Mouse (Mus musculus): Measurements from ENCODE around the gene Slc16a11. TPM values are rescaled to one million over a fixed set of nuclear protein-coding genes. Genes with fewer than 3 reads are reported as not detected.

The Slc16a11 gene
- polyA plus RNA-seq, 1 experiment from 2014 or later, result 0.81 TPM

GRCm38 (mm10) chr11:70236717-70237116 is 24.2 kb downstream of the Slc16a11 start:
- no peak for DNase-seq (ENCODE audit: low spot score)
- peak overlapping the region; percentile 85 for H3K9ac ChIP-seq (replicated peaks; ENCODE audit: low read length)
- H3K9me3 ChIP-seq (replicated peaks; ENCODE audit: control insufficient read depth, low read length), result no peaks in the 10 kb centered on the region
- H3K4me3 ChIP-seq (ENCODE audit: low read depth, low read length), result peak overlapping the region; percentile 87
- peak overlapping the region; percentile 81; the same call in 1 of the 2 replicates for H3K27ac ChIP-seq (replicated peaks; ENCODE audit: low read depth, low read length)
- no peaks in the 10 kb centered on the region for H3K27me3 ChIP-seq (ENCODE audit: control insufficient read depth, insufficient read depth, low read length)
- H3K4me2 ChIP-seq (ENCODE audit: low read depth, low read length), result peak overlapping the region; percentile 91
- H3K4me1 ChIP-seq (ENCODE audit: control insufficient read depth, insufficient read depth, low read length), result no peaks in the 10 kb centered on the region; the same call in none of the 2 replicates
- no peaks in the 10 kb centered on the region for H3K36me3 ChIP-seq (replicated peaks; ENCODE audit: control insufficient read depth, insufficient read depth, low read depth, low read length)
- ATAC-seq (replicated peaks; ENCODE audit: insufficient number of reproducible peaks, low FRiP score, low TSS enrichment, low read depth), result no peak
- WGBS, result 37% methylated on average over 7 of the region's 7 CpGs

GRCm38 (mm10) chr11:70237457-70238167 is 25.1 kb downstream of the Slc16a11 start, which contains the start of gene 0610010K14Rik:
Gene 0610010K14Rik, minus strand, starts transcription at chr11:70237914.
- no peaks in the 10 kb centered on the region; the same call in none of the 2 replicates for H3K4me1 ChIP-seq (ENCODE audit: control insufficient read depth, insufficient read depth, low read length)
- no peaks in the 10 kb centered on the region for H3K27me3 ChIP-seq (ENCODE audit: control insufficient read depth, insufficient read depth, low read length)
- no peaks in the 10 kb centered on the region for H3K9me3 ChIP-seq (replicated peaks; ENCODE audit: control insufficient read depth, low read length)
- DNase-seq (ENCODE audit: low spot score) (peak; percentile 97), ATAC-seq (replicated peaks; ENCODE audit: insufficient number of reproducible peaks, low FRiP score, low TSS enrichment, low read depth) (peak; percentile 88)
- WGBS, result under 1% methylated on average over 65 of the region's 70 CpGs
- peak within 1 kb of the TSS; percentile 91 for H3K4me2 ChIP-seq (ENCODE audit: low read depth, low read length)
- H3K9ac ChIP-seq (replicated peaks; ENCODE audit: low read length), result peak within 1 kb of the TSS; percentile 88
- peak within 1 kb of the TSS; percentile 87 for H3K4me3 ChIP-seq (ENCODE audit: low read depth, low read length)
- H3K36me3 ChIP-seq (replicated peaks; ENCODE audit: control insufficient read depth, insufficient read depth, low read depth, low read length), result no peaks in the 10 kb centered on the region
- peak within 1 kb of the TSS; percentile 81 for H3K27ac ChIP-seq (replicated peaks; ENCODE audit: low read depth, low read length)

DNA sequence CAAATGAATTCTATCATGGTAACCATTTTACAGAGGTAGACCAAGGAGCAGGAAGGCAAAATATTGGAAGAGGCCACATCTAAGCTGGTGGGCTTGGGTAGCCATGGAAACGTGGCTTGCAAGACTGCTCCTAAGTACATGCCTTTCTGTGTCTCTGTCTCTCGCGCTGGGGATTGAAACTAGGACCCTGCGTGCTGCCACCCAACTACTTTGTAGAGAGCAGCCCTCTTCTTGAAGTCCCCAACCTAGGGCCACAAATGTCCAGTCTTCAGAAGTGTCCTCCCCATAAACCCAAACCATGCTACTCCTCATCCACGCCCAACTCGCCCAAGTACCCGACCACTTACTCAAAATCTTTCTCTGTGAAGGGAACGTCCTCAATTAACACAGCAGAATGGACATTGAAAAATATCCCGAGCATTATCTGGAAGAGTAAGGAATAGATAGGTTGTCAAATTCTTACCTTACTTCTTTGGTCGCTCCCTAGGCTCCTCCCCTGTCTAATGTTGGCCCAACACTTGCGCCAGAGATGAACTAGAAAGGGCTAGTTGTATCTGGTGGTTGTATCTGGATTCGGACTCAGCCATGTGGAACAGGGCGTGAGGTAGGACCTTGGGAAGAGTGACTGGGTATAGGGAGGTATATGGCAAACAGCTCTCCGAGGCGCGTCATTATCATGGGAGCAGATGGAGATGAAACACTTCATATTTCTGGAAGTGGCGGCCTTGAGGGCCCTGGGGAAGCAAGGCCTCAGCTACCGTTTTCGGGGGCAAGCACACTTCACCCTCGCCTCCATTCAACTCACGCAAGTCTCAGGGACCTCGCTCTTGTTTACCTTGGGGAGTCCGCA is 26.3 kb downstream of the Slc16a11 start:
- peak overlapping the region; percentile 91 for H3K4me2 ChIP-seq (ENCODE audit: low read depth, low read length)
- no peak for DNase-seq (ENCODE audit: low spot score)
- no peak for ATAC-seq (replicated peaks; ENCODE audit: insufficient number of reproducible peaks, low FRiP score, low TSS enrichment, low read depth)
- peak overlapping the region; percentile 87 for H3K4me3 ChIP-seq (ENCODE audit: low read depth, low read length)
- H3K27me3 ChIP-seq (ENCODE audit: control insufficient read depth, insufficient read depth, low read length), result no peaks in the 10 kb centered on the region
- H3K4me1 ChIP-seq (ENCODE audit: control insufficient read depth, insufficient read depth, low read length), result no peaks in the 10 kb centered on the region; the same call in none of the 2 replicates
- no peaks in the 10 kb centered on the region for H3K9me3 ChIP-seq (replicated peaks; ENCODE audit: control insufficient read depth, low read length)
- no peaks in the 10 kb centered on the region for H3K36me3 ChIP-seq (replicated peaks; ENCODE audit: control insufficient read depth, insufficient read depth, low read depth, low read length)
- peak overlapping the region; percentile 78; the same call in 1 of the 2 replicates for H3K27ac ChIP-seq (replicated peaks; ENCODE audit: low read depth, low read length)
- WGBS, result 12% methylated on average over 23 of the region's 23 CpGs
- peak overlapping the region; percentile 88 for H3K9ac ChIP-seq (replicated peaks; ENCODE audit: low read length)

- ATAC-seq (replicated peaks; ENCODE audit: insufficient number of reproducible peaks, low FRiP score, low TSS enrichment, low read depth) (peak; percentile 17; the same call in 1 of the 2 replicates), DNase-seq (ENCODE audit: low spot score) (peak; percentile 91)
- Histone ChIP-seq H3K27ac (replicated peaks; ENCODE audit: low read depth, low read length) (peak within 1 kb of the TSS; percentile 28; the same call in 1 of the 2 replicates), H3K9ac (replicated peaks; ENCODE audit: low read length) (peak within 1 kb of the TSS; percentile 88), H3K4me3 (ENCODE audit: low read depth, low read length) (peak within 1 kb of the TSS; percentile 87), H3K27me3 (ENCODE audit: control insufficient read depth, insufficient read depth, low read length) (no peaks in the 10 kb centered on the region), H3K4me1 (ENCODE audit: control insufficient read depth, insufficient read depth, low read length) (no peaks in the 10 kb centered on the region; the same call in 1 of the 2 replicates), H3K4me2 (ENCODE audit: low read depth, low read length) (peak within 1 kb of the TSS; percentile 91), H3K9me3 (replicated peaks; ENCODE audit: control insufficient read depth, low read length) (no peaks in the 10 kb centered on the region), H3K36me3 (replicated peaks; ENCODE audit: control insufficient read depth, insufficient read depth, low read depth, low read length) (no peaks in the 10 kb centered on the region)
- WGBS, result under 1% methylated on average over 33 of the region's 35 CpGs
Measured at GRCm38 (mm10) chr11:70239541-70240279, 27.2 kb downstream of the Slc16a11 start, which contains the start of the genes Gm21988 and Rnasek. Gene Gm21988, minus strand, starts transcription at chr11:70239830. Gene Rnasek, minus strand, starts transcription at chr11:70239842.

- no peaks in the 10 kb centered on the region for H3K36me3 ChIP-seq (replicated peaks; ENCODE audit: control insufficient read depth, insufficient read depth, low read depth, low read length)
- DNase-seq (ENCODE audit: low spot score), result no peak
- H3K4me3 ChIP-seq (ENCODE audit: low read depth, low read length), result no peak overlapping the region
- no peak overlapping the region for H3K9ac ChIP-seq (replicated peaks; ENCODE audit: low read length)
- H3K27me3 ChIP-seq (ENCODE audit: control insufficient read depth, insufficient read depth, low read length), result no peaks in the 10 kb centered on the region
- 74% methylated on average over 11 of the region's 11 CpGs for WGBS
- no peaks in the 10 kb centered on the region; the same call in 1 of the 2 replicates for H3K4me1 ChIP-seq (ENCODE audit: control insufficient read depth, insufficient read depth, low read length)
- H3K4me2 ChIP-seq (ENCODE audit: low read depth, low read length), result no peak overlapping the region
- ATAC-seq (replicated peaks; ENCODE audit: insufficient number of reproducible peaks, low FRiP score, low TSS enrichment, low read depth), result no peak
- no peak overlapping the region for H3K27ac ChIP-seq (replicated peaks; ENCODE audit: low read depth, low read length)
- no peaks in the 10 kb centered on the region for H3K9me3 ChIP-seq (replicated peaks; ENCODE audit: control insufficient read depth, low read length)
Measured at GRCm38 (mm10) chr11:70242591-70242990, 30.0 kb downstream of the Slc16a11 start.

DNA sequence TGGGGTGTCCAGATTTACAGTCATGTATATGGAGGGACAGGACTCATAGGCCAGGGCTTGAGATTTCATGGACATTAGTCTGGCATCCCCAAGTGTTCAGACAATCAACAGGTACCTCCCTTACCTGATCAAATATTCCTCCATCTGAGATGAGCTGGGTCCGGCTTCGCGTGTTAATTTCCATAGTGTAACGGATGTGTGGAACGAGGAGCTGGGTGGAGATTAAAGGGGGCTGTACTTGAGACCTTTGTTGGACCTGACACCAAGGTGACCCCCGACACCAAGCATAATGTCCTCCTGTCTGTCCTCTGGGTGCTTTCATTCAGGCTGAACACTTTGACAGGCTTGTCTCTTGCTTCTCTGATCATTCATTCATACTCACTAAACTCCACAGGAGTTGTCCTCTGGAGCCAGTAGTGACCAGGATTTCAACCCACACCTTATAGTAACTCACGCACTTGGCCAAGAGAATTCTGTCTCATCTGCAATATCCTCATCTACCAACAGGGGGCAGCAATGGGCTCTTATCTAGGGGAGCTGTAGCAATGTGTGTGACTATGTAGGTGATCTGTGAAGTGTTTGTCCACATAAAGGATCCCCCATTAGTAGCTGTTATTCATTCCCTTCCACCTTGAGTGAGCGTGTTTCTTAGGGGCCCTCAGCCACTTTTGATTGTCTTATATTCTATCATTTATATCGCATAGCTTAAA is 34.7 kb downstream of the Slc16a11 start:
- no peak overlapping the region for H3K4me2 ChIP-seq (ENCODE audit: low read depth, low read length)
- no peak overlapping the region for H3K9ac ChIP-seq (replicated peaks; ENCODE audit: low read length)
- H3K27ac ChIP-seq (replicated peaks; ENCODE audit: low read depth, low read length), result no peak overlapping the region
- 51% methylated on average over 9 of the region's 9 CpGs for WGBS
- ATAC-seq (replicated peaks; ENCODE audit: insufficient number of reproducible peaks, low FRiP score, low TSS enrichment, low read depth) (no peak), DNase-seq (ENCODE audit: low spot score) (peak; percentile 81)
- no peaks in the 10 kb centered on the region for H3K36me3 ChIP-seq (replicated peaks; ENCODE audit: control insufficient read depth, insufficient read depth, low read depth, low read length)
- no peaks in the 10 kb centered on the region for H3K27me3 ChIP-seq (ENCODE audit: control insufficient read depth, insufficient read depth, low read length)
- no peaks in the 10 kb centered on the region for H3K9me3 ChIP-seq (replicated peaks; ENCODE audit: control insufficient read depth, low read length)
- no peaks in the 10 kb centered on the region for H3K4me1 ChIP-seq (ENCODE audit: control insufficient read depth, insufficient read depth, low read length)
- H3K4me3 ChIP-seq (ENCODE audit: low read depth, low read length), result no peak overlapping the region

- DNase-seq (ENCODE audit: low spot score), result no peak
- Histone ChIP-seq H3K36me3 (replicated peaks; ENCODE audit: control insufficient read depth, insufficient read depth, low read depth, low read length) (no peaks in the 10 kb centered on the region), H3K4me2 (ENCODE audit: low read depth, low read length) (no peak overlapping the region), H3K4me3 (ENCODE audit: low read depth, low read length) (no peak overlapping the region), H3K27ac (replicated peaks; ENCODE audit: low read depth, low read length) (no peak overlapping the region), H3K4me1 (ENCODE audit: control insufficient read depth, insufficient read depth, low read length) (no peaks in the 10 kb centered on the region; the same call in 1 of the 2 replicates), H3K9me3 (replicated peaks; ENCODE audit: control insufficient read depth, low read length) (no peaks in the 10 kb centered on the region), H3K9ac (replicated peaks; ENCODE audit: low read length) (no peak overlapping the region), H3K27me3 (ENCODE audit: control insufficient read depth, insufficient read depth, low read length) (peaks cover 22% of the 10 kb centered on the region)
- WGBS, result 69% methylated on average over 11 of the region's 11 CpGs
- ATAC-seq (replicated peaks; ENCODE audit: insufficient number of reproducible peaks, low FRiP score, low TSS enrichment, low read depth), result no peak
Measured at GRCm38 (mm10) chr11:70250150-70250549, 37.6 kb downstream of the Slc16a11 start.
